8 mouse cellular contexts compared by ENCODE assay signal in the genomic region with DNA sequence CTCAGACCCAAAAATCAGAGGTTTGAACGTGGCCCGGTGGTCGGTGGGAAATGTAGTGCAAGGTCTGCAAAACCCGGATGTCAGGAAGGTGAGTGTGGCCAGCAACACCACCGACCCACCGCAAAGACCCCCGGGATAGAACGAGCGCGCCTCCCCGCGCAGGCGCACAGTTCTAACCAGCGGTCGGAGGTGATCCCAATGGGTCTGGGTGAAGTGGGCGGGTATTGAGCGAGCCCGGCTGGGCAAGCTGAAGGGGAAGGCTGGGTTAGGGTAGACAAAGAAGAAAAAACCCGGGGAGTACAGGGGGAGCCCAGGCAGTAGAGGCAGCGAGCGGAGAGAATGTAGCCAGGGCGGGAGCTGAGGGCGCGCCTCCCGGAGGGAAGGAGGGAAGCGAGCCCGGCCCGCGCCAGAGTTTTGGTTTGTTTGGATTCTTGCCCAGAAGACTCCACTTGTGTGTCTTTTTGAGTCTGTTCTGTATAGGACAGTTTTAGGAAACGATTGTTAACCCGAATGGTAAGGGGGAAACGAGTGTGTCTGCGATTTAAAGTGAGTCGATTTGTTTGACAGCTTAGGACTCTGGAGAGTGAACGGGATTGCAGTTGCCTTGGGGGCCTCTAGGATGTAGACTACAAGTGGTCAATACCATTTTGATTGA. TPM values are rescaled to one million over a fixed set of nuclear protein-coding genes. Genes with fewer than 3 reads are reported as not detected.
A peak's percentile ranks its signal among the peaks of the same experiment; 100 is the strongest.
DNase-seq lines count a peak whose midpoint lies in the region; ATAC-seq and TF ChIP-seq lines count a peak whose summit lies in the region.

No protein-coding gene starts in this region.

- peak overlapping the region; percentile 69 for H3K9ac ChIP-seq in ES-Bruce4 (ENCODE audit: low read depth, poor library complexity, severe bottlenecking)
- peak overlapping the region; percentile 60 for H3K9ac ChIP-seq in forebrain, postnatal 0 days
- peak overlapping the region; percentile 58; the same call in 1 of the 2 replicates for H3K9ac ChIP-seq in liver, postnatal 0 days (replicated peaks)

- H3K4me1 ChIP-seq in ES-Bruce4 (ENCODE audit: control insufficient read depth, insufficient read depth, low read length), result peaks cover 1% of the 10 kb centered on the region
- no peaks in the 10 kb centered on the region; the same call in 1 of the 2 replicates for H3K4me1 ChIP-seq in forebrain, postnatal 0 days (ENCODE audit: insufficient read depth)
- 0 out of 2 replicates have a peak, but pooled peaks cover 2% of the 10 kb centered on the region for H3K4me1 ChIP-seq in liver, postnatal 0 days (ENCODE audit: insufficient read depth)

- intact Hi-C loops in heart, postnatal 25 days (cut with DNase I), result no loop called here

- no peaks in the 10 kb centered on the region for H3K27me3 ChIP-seq in ES-Bruce4 (ENCODE audit: control insufficient read depth, insufficient read depth, low read length, poor library complexity, severe bottlenecking)
- no peaks in the 10 kb centered on the region for H3K27me3 ChIP-seq in forebrain, postnatal 0 days (ENCODE audit: insufficient read depth, low read length)
- H3K27me3 ChIP-seq in liver, postnatal 0 days (ENCODE audit: insufficient read depth, low read length), result no peaks in the 10 kb centered on the region

- TF ChIP-seq EP300 in ES-Bruce4 (IDR thresholded peaks at IDR 0.05; ENCODE audit: insufficient read depth, low read depth, low read length), result no peak
- no peak for TF ChIP-seq EP300 in liver, postnatal 0 days (IDR thresholded peaks at IDR 0.05; ENCODE audit: low read depth)

- DNase-seq in cerebellum, adult 18-20 months, result peak; percentile 55 to 58
- peak; percentile 89 for DNase-seq in forebrain, postnatal 0 days
- DNase-seq in heart, postnatal 25 days (ENCODE audit: low spot score), result peak; percentile 45
- DNase-seq in layer of hippocampus, adult 2 months (ENCODE audit: low spot score in 2 of 2), result peak; percentile 68 to 72
- DNase-seq in liver, postnatal 0 days, result peak; percentile 76
- peak; percentile 78 for DNase-seq in ovary, adult 18-20 months (ENCODE audit: low spot score)
- peak; percentile 67 for DNase-seq in thymus, postnatal 0 days (ENCODE audit: low spot score)

- H3K27ac ChIP-seq in ES-Bruce4 (ENCODE audit: insufficient read depth, low read length), result no peak overlapping the region; the same call in 1 of the 2 replicates
- H3K27ac ChIP-seq in forebrain, postnatal 0 days (ENCODE audit: low read depth, low read length), result peak overlapping the region; percentile 70
- H3K27ac ChIP-seq in layer of hippocampus, adult 2 months, result peak overlapping the region; percentile 74
- H3K27ac ChIP-seq in liver, postnatal 0 days (ENCODE audit: low read depth), result no peak overlapping the region

- no peaks in the 10 kb centered on the region for H3K9me3 ChIP-seq in ES-Bruce4 (replicated peaks; ENCODE audit: control insufficient read depth, insufficient read depth, low read length, poor library complexity, severe bottlenecking)
- H3K9me3 ChIP-seq in forebrain, postnatal 0 days (ENCODE audit: low read length), result no peaks in the 10 kb centered on the region
- H3K9me3 ChIP-seq in liver, postnatal 0 days (ENCODE audit: low read length), result peaks cover 9% of the 10 kb centered on the region

- H3K36me3 ChIP-seq in ES-Bruce4 (ENCODE audit: control insufficient read depth, insufficient read depth, low read length, poor library complexity, severe bottlenecking), result no peaks in the 10 kb centered on the region
- H3K36me3 ChIP-seq in forebrain, postnatal 0 days (ENCODE audit: insufficient read depth), result peaks cover 2% of the 10 kb centered on the region; the same call in 1 of the 2 replicates
- no peaks in the 10 kb centered on the region for H3K36me3 ChIP-seq in liver, postnatal 0 days (replicated peaks; ENCODE audit: insufficient read depth, low read length)

- no peak for TF ChIP-seq CTCF in ES-Bruce4 (IDR thresholded peaks at IDR 0.05; ENCODE audit: low read depth, low read length)
- TF ChIP-seq CTCF in forebrain, postnatal 0 days (IDR thresholded peaks at IDR 0.05; ENCODE audit: low read depth), result 0 out of 2 replicates have a peak, but pooled peaks have one; percentile 14
- peak; percentile 32; the same call in 1 of the 2 replicates for TF ChIP-seq CTCF in layer of hippocampus, adult 2 months (conservative IDR thresholded peaks at IDR 0.05)
- no peak for TF ChIP-seq CTCF in liver, postnatal 0 days (IDR thresholded peaks at IDR 0.05; ENCODE audit: low read depth)

- H3K4me2 ChIP-seq in forebrain, postnatal 0 days (ENCODE audit: low read depth), result peak overlapping the region; percentile 57
- H3K4me2 ChIP-seq in liver, postnatal 0 days (ENCODE audit: low read depth, low read length), result peak overlapping the region; percentile 80

- WGBS in forebrain, postnatal 0 days, result 3% methylated on average over 35 of the region's 35 CpGs
- WGBS in liver, postnatal 0 days (ENCODE audit: insufficient replicate concordance), result 3% methylated on average over 35 of the region's 35 CpGs

- TF ChIP-seq POLR2A in ES-Bruce4 (IDR thresholded peaks at IDR 0.05; ENCODE audit: insufficient read depth, low read length), result no peak

- peak overlapping the region; percentile 74 for H3K4me3 ChIP-seq in ES-Bruce4 (ENCODE audit: low read depth, low read length)
- H3K4me3 ChIP-seq in forebrain, postnatal 0 days (ENCODE audit: low read depth, low read length), result peak overlapping the region; percentile 57
- peak overlapping the region; percentile 65 for H3K4me3 ChIP-seq in layer of hippocampus, adult 2 months
- H3K4me3 ChIP-seq in liver, postnatal 0 days (ENCODE audit: low read depth, low read length), result peak overlapping the region; percentile 57

- peak; percentile 96 for ATAC-seq in forebrain, postnatal 0 days
- ATAC-seq in liver, postnatal 0 days, result peak; percentile 85

RNA-seq across cellular contexts. Expression of a gene that starts 21.9 kb away (rescaled TPM):
- polyA plus RNA-seq in ES-Bruce4 (2011; ENCODE audit: insufficient read depth, insufficient read length, low read depth, missing spikeins), result 6.1 and 9.0 TPM in 2 replicates
- total RNA-seq in forebrain, postnatal 0 days (2014; rRNA removed), result 12.3 and 25.3 TPM in 2 replicates
- 7.8 and 15.5 TPM in 2 replicates for polyA plus RNA-seq in forebrain, postnatal 0 days (2015; fragmentation: Nextera tagmentation; extraction: Ambion mirVana)
- 1 to 10 TPM; 2.7 to 2.9 TPM for total RNA-seq in heart, postnatal 25 days (2021)
- 10 to 100 TPM; 30.1 to 37.5 TPM for total RNA-seq in layer of hippocampus, adult 2 months (2021)
- 0.54 and 0.75 TPM in 2 replicates for polyA plus RNA-seq in liver, postnatal 0 days (2015; fragmentation: Nextera tagmentation; extraction: Ambion mirVana)
- polyA plus RNA-seq in thymus, postnatal 0 days (2015; fragmentation: Nextera tagmentation; extraction: Ambion mirVana), result 10.9 and 13.6 TPM in 2 replicates

RNA-seq across cellular contexts. Expression of a gene that starts 25.9 kb away (rescaled TPM):
- 44.4 and 46.2 TPM in 2 replicates for polyA plus RNA-seq in ES-Bruce4 (2011; ENCODE audit: insufficient read depth, insufficient read length, low read depth, missing spikeins)
- total RNA-seq in forebrain, postnatal 0 days (2014; rRNA removed), result 72.9 and 87.3 TPM in 2 replicates
- polyA plus RNA-seq in forebrain, postnatal 0 days (2015; fragmentation: Nextera tagmentation; extraction: Ambion mirVana), result 6.6 and 8.7 TPM in 2 replicates
- total RNA-seq in heart, postnatal 25 days (2021), result 10 to 100 TPM; 27.7 to 31.0 TPM
- 10 to 100 TPM; 48.9 to 52.0 TPM for total RNA-seq in layer of hippocampus, adult 2 months (2021)
- polyA plus RNA-seq in liver, postnatal 0 days (2015; fragmentation: Nextera tagmentation; extraction: Ambion mirVana), result 2.1 and 3.1 TPM in 2 replicates
- polyA plus RNA-seq in thymus, postnatal 0 days (2015; fragmentation: Nextera tagmentation; extraction: Ambion mirVana), result 7.6 and 9.6 TPM in 2 replicates

RNA-seq across cellular contexts. Expression of a gene that starts 40.3 kb away (rescaled TPM):
- 21.7 and 21.8 TPM in 2 replicates for polyA plus RNA-seq in ES-Bruce4 (2011; ENCODE audit: insufficient read depth, insufficient read length, low read depth, missing spikeins)
- 1.4 and 1.9 TPM in 2 replicates for total RNA-seq in forebrain, postnatal 0 days (2014; rRNA removed)
- polyA plus RNA-seq in forebrain, postnatal 0 days (2015; fragmentation: Nextera tagmentation; extraction: Ambion mirVana), result 4.3 and 4.9 TPM in 2 replicates
- total RNA-seq in heart, postnatal 25 days (2021), result 1,000 to 10,000 TPM; 2,700 to 2,749 TPM
- 1 to 10 TPM; 3.5 to 5.9 TPM for total RNA-seq in layer of hippocampus, adult 2 months (2021)
- polyA plus RNA-seq in liver, postnatal 0 days (2015; fragmentation: Nextera tagmentation; extraction: Ambion mirVana), result 7.0 and 15.1 TPM in 2 replicates
- 9.2 and 11.6 TPM in 2 replicates for polyA plus RNA-seq in thymus, postnatal 0 days (2015; fragmentation: Nextera tagmentation; extraction: Ambion mirVana)

RNA-seq across cellular contexts. Expression of a gene that starts 49.1 kb away (rescaled TPM):
- polyA plus RNA-seq in ES-Bruce4 (2011; ENCODE audit: insufficient read depth, insufficient read length, low read depth, missing spikeins), result 60.8 and 63.8 TPM in 2 replicates
- 69.8 and 81.0 TPM in 2 replicates for total RNA-seq in forebrain, postnatal 0 days (2014; rRNA removed)
- 51.2 and 55.5 TPM in 2 replicates for polyA plus RNA-seq in forebrain, postnatal 0 days (2015; fragmentation: Nextera tagmentation; extraction: Ambion mirVana)
- 10 to 100 TPM; 30.7 to 37.3 TPM for total RNA-seq in heart, postnatal 25 days (2021)
- total RNA-seq in layer of hippocampus, adult 2 months (2021), result 10 to 100 TPM; 73.1 to 75.5 TPM
- 10.1 and 10.7 TPM in 2 replicates for polyA plus RNA-seq in liver, postnatal 0 days (2015; fragmentation: Nextera tagmentation; extraction: Ambion mirVana)
- polyA plus RNA-seq in thymus, postnatal 0 days (2015; fragmentation: Nextera tagmentation; extraction: Ambion mirVana), result 59.0 and 59.7 TPM in 2 replicates

RNA-seq across cellular contexts. Expression of a gene that starts 53.4 kb away (rescaled TPM):
- polyA plus RNA-seq in ES-Bruce4 (2011; ENCODE audit: insufficient read depth, insufficient read length, low read depth, missing spikeins), result 12.0 and 13.7 TPM in 2 replicates
- total RNA-seq in forebrain, postnatal 0 days (2014; rRNA removed), result 3.6 and 5.0 TPM in 2 replicates
- 15.6 and 19.6 TPM in 2 replicates for polyA plus RNA-seq in forebrain, postnatal 0 days (2015; fragmentation: Nextera tagmentation; extraction: Ambion mirVana)
- 1 to 10 TPM; 2.2 TPM for total RNA-seq in heart, postnatal 25 days (2021)
- 1 to 10 TPM; 4.3 to 8.2 TPM for total RNA-seq in layer of hippocampus, adult 2 months (2021)
- 1.2 and 1.7 TPM in 2 replicates for polyA plus RNA-seq in liver, postnatal 0 days (2015; fragmentation: Nextera tagmentation; extraction: Ambion mirVana)
- polyA plus RNA-seq in thymus, postnatal 0 days (2015; fragmentation: Nextera tagmentation; extraction: Ambion mirVana), result 9.2 and 10.6 TPM in 2 replicates

Comparison
In these comparisons a context has a peak if more than half of its experiments do, and no peak if none do; other contexts are left out.
1. H3K27ac ChIP-seq: peak in forebrain, postnatal 0 days (single experiment) and layer of hippocampus, adult 2 months (single experiment); none in ES-Bruce4 (single experiment) and liver, postnatal 0 days (single experiment).
2. CTCF ChIP-seq: peak in forebrain, postnatal 0 days (single experiment) and layer of hippocampus, adult 2 months (single experiment); none in ES-Bruce4 (single experiment) and liver, postnatal 0 days (single experiment).
3. Peak in every context shown above with its lines, with median percentiles within 50 percentile points of each other: H3K4me3 ChIP-seq, H3K9ac ChIP-seq and DNase-seq.